Mouse (Mus musculus): Measurements from ENCODE around the gene Pdcd5. TPM values are rescaled to one million over a fixed set of nuclear protein-coding genes. Genes with fewer than 3 reads are reported as not detected.
A peak's percentile ranks its signal among the peaks of the same experiment; 100 is the strongest.

The Pdcd5 gene
- polyA plus RNA-seq, 1 experiment = 157 TPM

GRCm38 (mm10) chr7:35668066-35669041 is 21.0 kb upstream of the Pdcd5 start:
- Histone ChIP-seq H3ac (ENCODE audit: control insufficient read depth, insufficient read length, low read depth) (no peak overlapping the region), H3K4me3 (ENCODE audit: insufficient read depth, poor library complexity, severe bottlenecking) (no peak overlapping the region), H3K27me3 (ENCODE audit: control insufficient read depth, insufficient read depth, insufficient read length) (peaks cover 3% of the 10 kb centered on the region), H3K36me3 (ENCODE audit: control insufficient read depth, insufficient read depth) (no peaks in the 10 kb centered on the region), H3K79me3 (ENCODE audit: low read depth) (no peaks in the 10 kb centered on the region), H3K79me2 (ENCODE audit: control insufficient read depth, insufficient read depth) (no peaks in the 10 kb centered on the region)
- TF ChIP-seq CEBPB (IDR thresholded peaks at IDR 0.05; ENCODE audit: low read depth) (no peak), MAX (IDR thresholded peaks at IDR 0.05) (no peak), MYOD1 (IDR thresholded peaks at IDR 0.05; ENCODE audit: control insufficient read depth, insufficient read length, low read depth) (no peak)

GRCm38 (mm10) chr7:35663790-35664376 is 16.6 kb upstream of the Pdcd5 start:
- TF ChIP-seq CEBPB (IDR thresholded peaks at IDR 0.05; ENCODE audit: low read depth) = no peak
- no peak for TF ChIP-seq FOSL1 (IDR thresholded peaks at IDR 0.05; ENCODE audit: insufficient read depth, low read length, poor library complexity, severe bottlenecking)
- TF ChIP-seq MYOD1 (IDR thresholded peaks at IDR 0.05; ENCODE audit: control insufficient read depth, insufficient read length, low read depth) = no peak
- no peak for TF ChIP-seq CTCF (IDR thresholded peaks at IDR 0.05; ENCODE audit: control insufficient read depth, insufficient read depth, insufficient read length)
- no peak for TF ChIP-seq MAX (IDR thresholded peaks at IDR 0.05)
- no peak overlapping the region for H3K4me3 ChIP-seq (ENCODE audit: insufficient read depth, poor library complexity, severe bottlenecking)
- H3K79me3 ChIP-seq (ENCODE audit: low read depth) = no peaks in the 10 kb centered on the region
- H3ac ChIP-seq (ENCODE audit: control insufficient read depth, insufficient read length, low read depth) = no peak overlapping the region
- no peaks in the 10 kb centered on the region for H3K36me3 ChIP-seq (ENCODE audit: control insufficient read depth, insufficient read depth)
- peaks cover 3% of the 10 kb centered on the region for H3K27me3 ChIP-seq (ENCODE audit: control insufficient read depth, insufficient read depth, insufficient read length)
- H3K79me2 ChIP-seq (ENCODE audit: control insufficient read depth, insufficient read depth) = no peaks in the 10 kb centered on the region

- peaks cover 13% of the 10 kb centered on the region for H3K27me3 ChIP-seq (ENCODE audit: control insufficient read depth, insufficient read depth, insufficient read length)
- no peaks in the 10 kb centered on the region for H3K79me2 ChIP-seq (ENCODE audit: control insufficient read depth, insufficient read depth)
- H3K36me3 ChIP-seq (ENCODE audit: control insufficient read depth, insufficient read depth) = no peaks in the 10 kb centered on the region
- TF ChIP-seq MAX (IDR thresholded peaks at IDR 0.05) (no peak), CTCF (IDR thresholded peaks at IDR 0.05; ENCODE audit: control insufficient read depth, insufficient read depth, insufficient read length) (peak; percentile 8)
- H3K4me3 ChIP-seq (ENCODE audit: insufficient read depth, poor library complexity, severe bottlenecking) = no peak overlapping the region
- H3K79me3 ChIP-seq (ENCODE audit: low read depth) = no peaks in the 10 kb centered on the region
- no peak overlapping the region for H3ac ChIP-seq (ENCODE audit: control insufficient read depth, insufficient read length, low read depth)
These were observed 11.9 kb upstream of the Pdcd5 start for GRCm38 (mm10) chr7:35659173-35659572.

- H3ac ChIP-seq (ENCODE audit: control insufficient read depth, insufficient read length, low read depth) = no peak overlapping the region
- no peaks in the 10 kb centered on the region for H3K79me3 ChIP-seq (ENCODE audit: low read depth)
- no peaks in the 10 kb centered on the region for H3K36me3 ChIP-seq (ENCODE audit: control insufficient read depth, insufficient read depth)
- H3K27me3 ChIP-seq (ENCODE audit: control insufficient read depth, insufficient read depth, insufficient read length) = peaks cover 13% of the 10 kb centered on the region
- H3K79me2 ChIP-seq (ENCODE audit: control insufficient read depth, insufficient read depth) = no peaks in the 10 kb centered on the region
- H3K4me3 ChIP-seq (ENCODE audit: insufficient read depth, poor library complexity, severe bottlenecking) = no peak overlapping the region
- no peak for TF ChIP-seq MAX (IDR thresholded peaks at IDR 0.05)
- no peak for TF ChIP-seq CTCF (IDR thresholded peaks at IDR 0.05; ENCODE audit: control insufficient read depth, insufficient read depth, insufficient read length)
- no peak for TF ChIP-seq MYOD1 (IDR thresholded peaks at IDR 0.05; ENCODE audit: control insufficient read depth, insufficient read length, low read depth)
- TF ChIP-seq MYOG (IDR thresholded peaks at IDR 0.05; ENCODE audit: control insufficient read depth, extremely low read depth, insufficient read length) = no peak
- TF ChIP-seq USF1 (IDR thresholded peaks at IDR 0.05; ENCODE audit: low read depth) = no peak
- no peak for TF ChIP-seq CEBPB (IDR thresholded peaks at IDR 0.05; ENCODE audit: low read depth)
- TF ChIP-seq FOSL1 (IDR thresholded peaks at IDR 0.05; ENCODE audit: insufficient read depth, low read length, poor library complexity, severe bottlenecking) = no peak
These were observed 10.5 kb upstream of the Pdcd5 start for GRCm38 (mm10) chr7:35657829-35658228.

- H3K79me2 ChIP-seq (ENCODE audit: control insufficient read depth, insufficient read depth) = peaks cover 6% of the 10 kb centered on the region
- no peaks in the 10 kb centered on the region for H3K36me3 ChIP-seq (ENCODE audit: control insufficient read depth, insufficient read depth)
- TF ChIP-seq USF1 (IDR thresholded peaks at IDR 0.05; ENCODE audit: low read depth) (no peak), CEBPB (IDR thresholded peaks at IDR 0.05; ENCODE audit: low read depth) (no peak), FOSL1 (IDR thresholded peaks at IDR 0.05; ENCODE audit: insufficient read depth, low read length, poor library complexity, severe bottlenecking) (no peak), MAX (IDR thresholded peaks at IDR 0.05) (no peak)
These were observed 4.4 kb upstream of the Pdcd5 start for GRCm38 (mm10) chr7:35651583-35652270.

More at GRCm38 (mm10) chr7:35651583-35652270, 4.4 kb upstream of the Pdcd5 start:
- H3K79me3 ChIP-seq (ENCODE audit: low read depth) = no peaks in the 10 kb centered on the region
- H3K27me3 ChIP-seq (ENCODE audit: control insufficient read depth, insufficient read depth, insufficient read length) = peaks cover 3% of the 10 kb centered on the region
- no peak overlapping the region for H3ac ChIP-seq (ENCODE audit: control insufficient read depth, insufficient read length, low read depth)
- H3K4me3 ChIP-seq (ENCODE audit: insufficient read depth, poor library complexity, severe bottlenecking) = no peak overlapping the region

Data from C2C12 (cell line).